Mouse (Mus musculus) liver, embryonic 14.5 days (tissue): ENCODE results near the gene Srpk1.

ENCODE experiments used
- CTCF ChIP-seq: IDR thresholded peaks from 2 replicates; pipeline ENCODE4 v1.5.1; 2016; ENCODE audit warnings: antibody characterized with exemption, low read depth, control low read depth
- EP300 ChIP-seq: IDR thresholded peaks from 2 replicates; pipeline ENCODE4 v1.6.1; 2016; ENCODE audit warnings: antibody characterized with exemption, low read depth

DNA sequence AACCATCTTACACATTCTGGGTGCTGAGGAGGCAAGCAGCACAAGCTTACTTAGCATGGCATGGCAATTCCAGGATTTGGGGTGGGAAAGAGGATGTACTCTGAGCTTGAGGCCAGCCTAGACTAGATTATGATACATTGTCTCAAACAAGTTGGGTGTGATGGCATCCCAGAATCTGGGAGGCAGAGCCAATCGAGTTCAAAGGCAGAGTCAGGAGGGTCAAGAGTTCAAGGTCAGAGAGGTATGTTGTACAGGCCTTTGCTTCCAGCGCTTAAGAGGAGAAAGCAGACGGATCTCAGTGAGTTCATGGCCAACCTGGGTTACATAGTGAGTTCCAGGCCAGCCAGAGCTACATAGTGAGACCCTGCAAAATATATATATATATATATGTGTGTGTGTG, 23.7 kb upstream of the Srpk1 start:
- no peak for TF ChIP-seq CTCF
- no peak for TF ChIP-seq EP300
